Mouse (Mus musculus) G1E (cell line): ENCODE results near the gene Scgb3a1. TPM values are rescaled to one million over a fixed set of nuclear protein-coding genes. Genes with fewer than 3 reads are reported as not detected.

ENCODE experiments used
- ATAC-seq: 2 replicates; pipeline ENCODE4 v1.8.0; 2016; ENCODE audit warnings: mild to moderate bottlenecking; ENCODE audit not compliant: insufficient number of reproducible peaks, poor library complexity, low FRiP score, severe bottlenecking; ENCODE audit errors: extremely low read depth
- DNase-seq: peaks from one replicate; pipeline ENCODE4 v3.0.0; 2012; ENCODE audit warnings: low spot score
- H3K27me3 ChIP-seq: 2 replicates; pipeline ENCODE4 v1.6.1; 2012; ENCODE audit warnings: mild to moderate bottlenecking, low read length, inconsistent platforms; ENCODE audit not compliant: insufficient read depth
- H3K36me3 ChIP-seq: replicated peaks from 2 replicates; pipeline ENCODE3; 2012; ENCODE audit warnings: mild to moderate bottlenecking, inconsistent platforms
- H3K4me1 ChIP-seq: 2 replicates; pipeline ENCODE4 v1.6.1; 2012; ENCODE audit warnings: low read depth, low read length, inconsistent platforms, mixed read lengths; ENCODE audit not compliant: insufficient read depth
- H3K4me3 ChIP-seq: 2 replicates; pipeline ENCODE4 v1.5.1; 2012; ENCODE audit warnings: low read depth, mild to moderate bottlenecking, inconsistent platforms, low read length, moderate library complexity, mixed read lengths
- H3K9me3 ChIP-seq: replicated peaks from 2 replicates; pipeline ENCODE4 v1.6.1; 2012; ENCODE audit warnings: inconsistent platforms
- CTCF ChIP-seq: IDR thresholded peaks from 2 replicates; pipeline ENCODE4 v1.5.1; 2012; ENCODE audit warnings: low read depth, low read length, inconsistent platforms, mixed read lengths
- GATA1 ChIP-seq: IDR thresholded peaks from 2 replicates; pipeline ENCODE4 v1.6.1; 2012; ENCODE audit warnings: borderline replicate concordance, low read length, inconsistent platforms, mixed read lengths
- GATA2 ChIP-seq: IDR thresholded peaks from 2 replicates; pipeline ENCODE4 v1.6.1; 2012; ENCODE audit warnings: low read depth, low read length, inconsistent platforms, borderline replicate concordance
- POLR2AphosphoS5 ChIP-seq: IDR thresholded peaks from 2 replicates; pipeline ENCODE4 v1.6.1; 2012; ENCODE audit warnings: low read depth, low read length, inconsistent platforms; ENCODE audit not compliant: insufficient replicate concordance
- TAL1 ChIP-seq: conservative IDR thresholded peaks from 2 replicates; pipeline ENCODE4 v1.6.1; 2012; ENCODE audit warnings: low read depth, low read length, inconsistent platforms, mixed read lengths
- polyA plus RNA-seq: library from polyadenylated mRNA; stranded (reverse); fragments of >175 nt; gene quantifications from 2 replicates; pipeline ENCODE4 v1.2.3, GENCODE M21; 2012
- total RNA-seq, 2 experiments: library from RNA; stranded (forward) in 1 of 2; stranded (reverse) in 1 of 2; fragments of 200-1000 nt in 1 of 2; fragments of >200 nt in 1 of 2; fragmentation: Nextera tagmentation in 1 of 2; gene quantifications; 2 replicates each; pipeline ENCODE4 v1.2.3; 2014 to 2017

Gene Scgb3a1
- total and polyA plus RNA-seq, 3 experiments, result not detected

DNA sequence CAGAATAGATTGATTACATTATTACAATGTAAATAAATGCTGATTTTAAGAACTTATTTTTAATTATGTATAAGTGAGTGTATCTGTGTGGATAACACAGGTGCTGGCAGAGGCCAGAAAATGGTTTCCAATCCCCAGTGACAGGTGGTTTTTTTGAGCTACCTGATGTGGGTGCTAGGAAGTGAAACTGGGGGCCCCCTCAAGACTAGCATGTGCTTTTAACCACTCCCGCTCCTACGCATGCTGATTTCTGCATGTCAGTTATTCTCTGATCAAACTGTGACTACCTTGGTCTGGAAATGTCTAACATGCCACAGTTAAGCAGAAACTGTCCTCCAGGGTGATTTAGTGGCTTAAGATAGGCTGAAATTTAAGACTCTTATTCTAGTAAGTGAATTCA, 33.1 kb downstream of the Scgb3a1 start:
- H3K4me3 ChIP-seq, result no peak overlapping the region
- H3K36me3 ChIP-seq, result peaks cover 73% of the 10 kb centered on the region
- peaks cover 16% of the 10 kb centered on the region for H3K4me1 ChIP-seq
- no peak for DNase-seq
- TF ChIP-seq GATA2 (no peak), TAL1 (no peak), GATA1 (no peak), CTCF (no peak)
- no peak for ATAC-seq
- no peaks in the 10 kb centered on the region for H3K27me3 ChIP-seq
- H3K9me3 ChIP-seq, result no peaks in the 10 kb centered on the region

DNA sequence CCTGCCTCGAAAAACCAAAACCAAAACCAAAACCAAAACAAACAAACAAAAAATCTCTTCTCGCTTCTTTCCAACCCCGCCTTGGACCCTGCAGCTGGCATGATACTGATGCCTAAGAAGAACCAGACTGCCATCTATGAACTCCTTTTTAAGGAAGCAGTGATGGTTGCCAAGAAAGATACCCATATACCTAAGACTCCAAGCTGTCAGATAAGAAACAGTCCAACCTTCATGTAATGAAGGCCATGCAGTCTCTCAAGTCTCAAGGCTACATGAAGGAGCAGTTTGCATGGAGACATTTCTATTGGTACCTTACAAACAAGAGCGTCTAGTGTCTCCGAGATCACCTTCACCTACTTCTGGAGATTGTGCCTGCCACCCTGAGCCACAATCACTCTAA, 34.4 kb downstream of the Scgb3a1 start:
- Histone ChIP-seq H3K9me3 (no peaks in the 10 kb centered on the region), H3K36me3 (peaks cover 75% of the 10 kb centered on the region), H3K4me3 (no peak overlapping the region), H3K4me1 (peaks cover 13% of the 10 kb centered on the region), H3K27me3 (no peaks in the 10 kb centered on the region)
- DNase-seq (no peak), ATAC-seq (no peak)
- TF ChIP-seq GATA1, result no peak
- TF ChIP-seq TAL1, result no peak
- no peak for TF ChIP-seq GATA2
- TF ChIP-seq POLR2AphosphoS5, result no peak
- TF ChIP-seq CTCF, result no peak

DNA sequence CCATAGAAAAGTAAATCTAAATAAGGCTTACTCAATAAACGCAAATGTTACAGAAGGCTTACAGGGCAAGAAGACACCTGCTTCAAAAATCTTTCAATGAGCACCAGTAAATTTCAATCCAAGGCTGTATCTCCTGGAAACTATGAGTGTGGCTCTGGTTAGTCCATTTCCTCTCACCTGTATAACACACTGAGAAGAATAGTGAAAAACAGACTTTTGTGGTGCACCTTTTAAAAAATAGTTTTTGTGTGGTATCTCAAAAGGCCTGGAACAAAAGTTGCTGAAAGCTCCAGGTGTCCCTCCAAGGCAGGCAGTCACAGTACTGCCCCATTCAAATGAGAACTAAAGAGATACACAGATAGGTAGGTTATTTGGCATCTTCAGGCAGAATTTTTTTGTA, 35.7 kb downstream of the Scgb3a1 start:
- ATAC-seq, result no peak
- H3K4me3 ChIP-seq, result no peak overlapping the region
- H3K27me3 ChIP-seq, result no peaks in the 10 kb centered on the region
- no peak for TF ChIP-seq GATA2
- TF ChIP-seq TAL1, result no peak
- no peak for TF ChIP-seq GATA1
- no peak for TF ChIP-seq CTCF
- TF ChIP-seq POLR2AphosphoS5, result no peak
- peaks cover 75% of the 10 kb centered on the region for H3K36me3 ChIP-seq
- DNase-seq, result no peak
- H3K9me3 ChIP-seq, result no peaks in the 10 kb centered on the region
- H3K4me1 ChIP-seq, result peaks cover 9% of the 10 kb centered on the region

DNA sequence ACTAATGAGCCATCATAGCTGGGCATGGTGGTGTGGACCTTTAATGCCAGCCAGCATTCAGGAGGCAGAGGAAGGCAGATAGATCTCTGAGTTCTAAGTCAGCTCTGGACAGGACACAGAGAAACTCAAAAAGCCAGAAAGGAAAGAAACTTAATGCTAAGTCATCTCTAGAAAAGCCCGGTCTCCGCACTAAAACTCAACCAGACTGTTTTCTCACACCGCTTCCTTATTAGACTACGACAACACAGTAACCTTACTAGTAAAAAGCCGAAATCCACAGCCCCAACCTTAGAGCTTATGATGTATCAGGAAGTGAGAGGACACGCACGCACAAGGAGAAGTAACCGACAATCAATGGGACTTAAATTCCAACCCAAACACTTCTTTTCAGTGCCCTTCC, 38.6 kb downstream of the Scgb3a1 start:
- Histone ChIP-seq H3K4me3 (no peak overlapping the region), H3K27me3 (no peaks in the 10 kb centered on the region), H3K36me3 (peaks cover 82% of the 10 kb centered on the region), H3K4me1 (peaks cover 11% of the 10 kb centered on the region), H3K9me3 (no peaks in the 10 kb centered on the region)
- DNase-seq (no peak), ATAC-seq (no peak)
- no peak for TF ChIP-seq POLR2AphosphoS5
- TF ChIP-seq TAL1, result no peak
- TF ChIP-seq CTCF, result no peak
- no peak for TF ChIP-seq GATA1
- TF ChIP-seq GATA2, result no peak

DNA sequence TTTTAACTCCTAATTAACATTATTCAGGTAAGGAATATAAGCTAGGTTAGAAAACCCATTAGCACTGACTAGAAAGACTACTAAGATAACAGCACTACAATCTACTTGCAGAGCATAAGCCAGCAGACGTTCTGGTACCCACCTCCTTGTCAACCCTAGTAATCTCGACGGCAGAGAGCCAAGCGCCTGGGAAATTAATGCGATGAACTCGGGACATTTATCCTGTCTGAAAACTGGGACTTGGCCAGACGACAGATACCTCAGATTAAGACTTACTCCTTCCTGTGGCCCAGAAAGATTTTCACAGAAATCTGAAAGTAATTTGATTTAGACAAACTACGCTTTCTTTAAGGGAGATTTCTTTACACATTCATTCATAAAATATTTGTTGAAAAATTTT, 41.4 kb downstream of the Scgb3a1 start:
- Histone ChIP-seq H3K4me3 (no peak overlapping the region), H3K27me3 (no peaks in the 10 kb centered on the region), H3K36me3 (peaks cover 78% of the 10 kb centered on the region), H3K4me1 (peaks cover 30% of the 10 kb centered on the region), H3K9me3 (no peaks in the 10 kb centered on the region)
- TF ChIP-seq POLR2AphosphoS5 (no peak), CTCF (no peak), GATA1 (no peak), TAL1 (no peak), GATA2 (no peak)
- ATAC-seq (no peak), DNase-seq (no peak)

DNA sequence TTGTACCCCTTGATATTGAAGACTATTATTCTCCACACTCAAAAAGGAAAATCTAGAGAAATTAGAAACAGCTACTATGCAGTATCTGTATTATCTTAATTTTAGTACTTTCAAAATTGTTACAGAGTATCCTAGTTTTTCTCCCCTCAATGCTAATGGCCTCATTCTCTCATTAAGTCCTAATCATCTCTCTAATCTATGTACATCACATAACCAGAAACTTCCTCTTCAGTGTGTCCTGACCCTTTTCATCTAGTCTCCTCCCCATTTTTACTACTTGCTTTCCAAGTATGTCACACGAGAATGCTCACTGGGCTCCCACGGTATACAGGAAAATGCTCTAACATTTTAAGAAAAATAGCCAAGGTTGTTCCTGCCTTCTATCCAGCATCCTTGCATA, 44.4 kb downstream of the Scgb3a1 start:
- Histone ChIP-seq H3K4me3 (no peak overlapping the region; the same call in 1 of the 2 replicates), H3K27me3 (no peaks in the 10 kb centered on the region), H3K36me3 (peaks cover 62% of the 10 kb centered on the region), H3K9me3 (no peaks in the 10 kb centered on the region), H3K4me1 (peaks cover 40% of the 10 kb centered on the region)
- TF ChIP-seq TAL1 (no peak), GATA2 (no peak), GATA1 (no peak), POLR2AphosphoS5 (no peak), CTCF (no peak)
- DNase-seq (no peak), ATAC-seq (0 out of 2 replicates have a peak, but pooled peaks have one; percentile 22)

DNA sequence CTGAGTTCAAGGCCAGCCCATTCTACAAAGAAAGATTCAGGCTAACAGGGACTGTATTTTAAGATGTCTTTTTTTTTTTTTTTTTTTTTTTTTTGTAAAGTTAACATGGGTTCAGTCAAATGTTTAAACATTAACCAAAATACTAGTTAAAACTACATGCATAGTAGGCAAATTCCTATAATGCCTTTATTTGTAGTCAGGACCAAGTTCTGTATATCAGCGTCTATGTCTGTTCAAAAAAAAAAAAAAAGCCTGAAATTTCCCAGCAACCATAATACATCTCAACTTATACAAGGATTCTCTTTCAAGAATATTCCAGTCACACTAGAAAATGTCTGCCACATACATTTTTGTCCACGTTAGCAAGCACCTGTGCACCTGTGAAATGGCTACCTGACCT, 47.3 kb downstream of the Scgb3a1 start:
- peaks cover 59% of the 10 kb centered on the region for H3K4me1 ChIP-seq
- TF ChIP-seq GATA1, result no peak
- TF ChIP-seq TAL1, result no peak
- no peak for TF ChIP-seq GATA2
- no peak for TF ChIP-seq POLR2AphosphoS5
- TF ChIP-seq CTCF, result no peak
- no peaks in the 10 kb centered on the region for H3K9me3 ChIP-seq
- DNase-seq (no peak), ATAC-seq (no peak)
- no peaks in the 10 kb centered on the region for H3K27me3 ChIP-seq
- H3K4me3 ChIP-seq, result no peak overlapping the region
- H3K36me3 ChIP-seq, result peaks cover 38% of the 10 kb centered on the region
